Comparison of ENCODE assay signal across 8 mouse cellular contexts in genomic region chr11:90029354-90029753, GRCm38 (mm10). TPM values are rescaled to one million over a fixed set of nuclear protein-coding genes. Genes with fewer than 3 reads are reported as not detected.
DNase-seq lines count a peak whose midpoint lies in the region; ATAC-seq and TF ChIP-seq lines count a peak whose summit lies in the region.

No protein-coding gene starts in this region.

- TF ChIP-seq CTCF in kidney, postnatal 0 days (IDR thresholded peaks at IDR 0.05; ENCODE audit: low read depth): no peak

- no peak overlapping the region for H3K4me3 ChIP-seq in embryonic facial prominence, embryonic 10.5 days
- peak overlapping the region; percentile 10 to 36 for H3K4me3 ChIP-seq in heart, embryonic 14.5 days (ENCODE audit: control insufficient read depth in 1 of 2, insufficient read depth in 1 of 2, low read depth in 1 of 2, low read length in 2 of 2)
- H3K4me3 ChIP-seq in kidney, postnatal 0 days (replicated peaks; ENCODE audit: low read depth, low read length): peak overlapping the region; percentile 43
- peak overlapping the region; percentile 27 for H3K4me3 ChIP-seq in stomach, embryonic 15.5 days (replicated peaks)

- H3K9ac ChIP-seq in heart, embryonic 14.5 days (ENCODE audit: low read length): peak overlapping the region; percentile 21; the same call in 1 of the 2 replicates
- H3K9ac ChIP-seq in kidney, postnatal 0 days (ENCODE audit: low read depth, low read length): no peak overlapping the region
- no peak overlapping the region for H3K9ac ChIP-seq in stomach, embryonic 15.5 days

- H3K36me3 ChIP-seq in embryonic facial prominence, embryonic 10.5 days (replicated peaks): no peaks in the 10 kb centered on the region
- H3K36me3 ChIP-seq in heart, embryonic 14.5 days (ENCODE audit: control insufficient read depth, insufficient read depth, low read length): no peaks in the 10 kb centered on the region
- no peaks in the 10 kb centered on the region for H3K36me3 ChIP-seq in kidney, postnatal 0 days (ENCODE audit: insufficient read depth, low read length)
- H3K36me3 ChIP-seq in stomach, embryonic 15.5 days: no peaks in the 10 kb centered on the region

- H3K27ac ChIP-seq in embryonic facial prominence, embryonic 10.5 days (replicated peaks): 0 out of 2 replicates have a peak overlapping the region, but pooled peaks have one; percentile 0
- no peak overlapping the region for H3K27ac ChIP-seq in heart, embryonic 14.5 days (replicated peaks in 1 of 2; ENCODE audit: control insufficient read depth in 1 of 2, insufficient read depth in 1 of 2, low read depth in 2 of 2, low read length in 2 of 2)
- no peak overlapping the region for H3K27ac ChIP-seq in kidney, postnatal 0 days
- no peak overlapping the region for H3K27ac ChIP-seq in stomach, embryonic 15.5 days

- ATAC-seq in heart, embryonic 14.5 days (ENCODE audit: insufficient number of reproducible peaks, insufficient read depth, low FRiP score, low read depth): no peak
- no peak for ATAC-seq in kidney, postnatal 0 days (replicated peaks; ENCODE audit: low FRiP score, low read depth)
- no peak for ATAC-seq in stomach, embryonic 15.5 days (ENCODE audit: insufficient read depth, low FRiP score, low read depth)
- ATAC-seq in frontal cortex, adult (ENCODE audit: low TSS enrichment): no peak

- WGBS in embryonic facial prominence, embryonic 10.5 days: 45% methylated on average over 10 of the region's 10 CpGs
- WGBS in heart, embryonic 14.5 days: 33% methylated on average over 10 of the region's 10 CpGs
- 27% methylated on average over 10 of the region's 10 CpGs for WGBS in kidney, postnatal 0 days
- 35% methylated on average over 10 of the region's 10 CpGs for WGBS in stomach, embryonic 15.5 days

- peaks cover 56% of the 10 kb centered on the region for H3K4me1 ChIP-seq in embryonic facial prominence, embryonic 10.5 days
- peaks cover 8 to 25% of the 10 kb centered on the region in 2 experiments for H3K4me1 ChIP-seq in heart, embryonic 14.5 days (ENCODE audit: control insufficient read depth in 2 of 2, insufficient read depth in 2 of 2, low read length in 2 of 2)
- H3K4me1 ChIP-seq in kidney, postnatal 0 days (replicated peaks; ENCODE audit: insufficient read depth, low read length): peaks cover 13% of the 10 kb centered on the region; the same call in 1 of the 2 replicates
- H3K4me1 ChIP-seq in stomach, embryonic 15.5 days: peaks cover 11% of the 10 kb centered on the region; the same call in 1 of the 2 replicates

- H3K27me3 ChIP-seq in embryonic facial prominence, embryonic 10.5 days (replicated peaks; ENCODE audit: low read depth, poor library complexity, severe bottlenecking): peaks cover 31% of the 10 kb centered on the region
- peaks cover 20% of the 10 kb centered on the region for H3K27me3 ChIP-seq in heart, embryonic 14.5 days (ENCODE audit: control insufficient read depth, insufficient read depth, low read length)
- H3K27me3 ChIP-seq in kidney, postnatal 0 days (ENCODE audit: insufficient read depth, low read length): no peaks in the 10 kb centered on the region
- H3K27me3 ChIP-seq in stomach, embryonic 15.5 days (replicated peaks): no peaks in the 10 kb centered on the region

- peak overlapping the region; percentile 66 for H3K4me2 ChIP-seq in heart, embryonic 14.5 days (ENCODE audit: low read length)
- H3K4me2 ChIP-seq in kidney, postnatal 0 days (ENCODE audit: low read length): peak overlapping the region; percentile 63
- H3K4me2 ChIP-seq in stomach, embryonic 15.5 days: peak overlapping the region; percentile 50

- no peaks in the 10 kb centered on the region for H3K9me3 ChIP-seq in embryonic facial prominence, embryonic 10.5 days
- no peaks in the 10 kb centered on the region for H3K9me3 ChIP-seq in heart, embryonic 14.5 days (ENCODE audit: control insufficient read depth, low read length)
- no peaks in the 10 kb centered on the region for H3K9me3 ChIP-seq in kidney, postnatal 0 days (replicated peaks; ENCODE audit: low read length)
- no peaks in the 10 kb centered on the region for H3K9me3 ChIP-seq in stomach, embryonic 15.5 days

- DNase-seq in right cerebral cortex, postnatal 14 days: peak; percentile 44
- no peak for DNase-seq in right cerebral cortex, postnatal 25 days
- DNase-seq in embryonic facial prominence, embryonic 10.5 days (ENCODE audit: low spot score): peak; percentile 46
- DNase-seq in kidney, postnatal 0 days (ENCODE audit: low spot score): peak; percentile 65
- DNase-seq in lung, postnatal 14 days: peak; percentile 84

RNA-seq across cellular contexts. Expression of gene Tmem100, which starts 0.8 kb away (rescaled TPM):
- 7.0 and 7.7 TPM in 2 replicates for polyA plus RNA-seq in embryonic facial prominence, embryonic 10.5 days (2016; fragmentation: Nextera tagmentation; extraction: Ambion mirVana)
- 14.8 and 16.4 TPM in 2 replicates for polyA plus RNA-seq in heart, embryonic 14.5 days (2014; fragmentation: Nextera tagmentation; extraction: Ambion mirVana)
- polyA plus RNA-seq in kidney, postnatal 0 days (2015; fragmentation: Nextera tagmentation; extraction: Ambion mirVana): 37.3 and 37.9 TPM in 2 replicates
- polyA plus RNA-seq in stomach, embryonic 15.5 days (2015; fragmentation: Nextera tagmentation; extraction: Ambion mirVana): 27.3 and 27.9 TPM in 2 replicates

RNA-seq across cellular contexts. Expression of gene Pctp, which starts 26.7 kb away (rescaled TPM):
- 16.9 and 19.4 TPM in 2 replicates for polyA plus RNA-seq in embryonic facial prominence, embryonic 10.5 days (2016; fragmentation: Nextera tagmentation; extraction: Ambion mirVana)
- polyA plus RNA-seq in heart, embryonic 14.5 days (2014; fragmentation: Nextera tagmentation; extraction: Ambion mirVana): 6.3 and 6.5 TPM in 2 replicates
- 11.7 and 13.9 TPM in 2 replicates for polyA plus RNA-seq in kidney, postnatal 0 days (2015; fragmentation: Nextera tagmentation; extraction: Ambion mirVana)
- 13.9 and 15.8 TPM in 2 replicates for polyA plus RNA-seq in stomach, embryonic 15.5 days (2015; fragmentation: Nextera tagmentation; extraction: Ambion mirVana)
